Mouse (Mus musculus) heart, adult 2 months (tissue): Measurements from ENCODE around the gene Bach2. TPM values are rescaled to one million over a fixed set of nuclear protein-coding genes. Genes with fewer than 3 reads are reported as not detected.

Experiments
- DNase-seq, 2 experiments: peaks; one replicate each; pipeline ENCODE4 v3.0.0; 2021
- H3K27ac ChIP-seq: fragments of 200-600 bp; 2 replicates; pipeline ENCODE4 v1.8.1; 2022
- H3K27me3 ChIP-seq: fragments of 200-500 bp; 2 replicates; pipeline ENCODE4 v1.6.1; 2012; ENCODE audit warnings: mild to moderate bottlenecking, low read length, inconsistent platforms, mixed read lengths; ENCODE audit not compliant: control insufficient read depth, insufficient read depth
- H3K36me3 ChIP-seq: fragments of 200-500 bp; 2 replicates; pipeline ENCODE4 v1.6.1; 2012; ENCODE audit warnings: low read length, inconsistent platforms; ENCODE audit not compliant: control insufficient read depth, insufficient read depth
- H3K4me1 ChIP-seq: fragments of 200-500 bp; 2 replicates; pipeline ENCODE4 v1.6.1; 2011; ENCODE audit warnings: low read length; ENCODE audit not compliant: control insufficient read depth, insufficient read depth
- H3K4me3 ChIP-seq: fragments of 200-600 bp; 2 replicates; pipeline ENCODE4 v1.8.1; 2022
- H3K79me2 ChIP-seq: fragments of 200-500 bp; replicated peaks from 2 replicates; pipeline ENCODE4 v1.6.1; 2012; ENCODE audit warnings: mild to moderate bottlenecking, inconsistent platforms, low read length, moderate library complexity, mixed read lengths; ENCODE audit not compliant: control insufficient read depth, insufficient read depth
- H3K9ac ChIP-seq: fragments of 200-500 bp; 2 replicates; pipeline ENCODE4 v1.6.1; 2012; ENCODE audit warnings: low read depth, mild to moderate bottlenecking, control low read depth, inconsistent platforms, low read length, mixed read lengths
- CTCF ChIP-seq: fragments of 200-600 bp; IDR thresholded peaks from 2 replicates; pipeline ENCODE4 v1.8.1; 2022; ENCODE audit warnings: antibody characterized with exemption, mild to moderate bottlenecking, moderate library complexity
- EP300 ChIP-seq: fragments of 200-500 bp; IDR thresholded peaks from 2 replicates; pipeline ENCODE4 v1.6.1; 2011; ENCODE audit warnings: low read depth, low read length, control low read depth; ENCODE audit not compliant: insufficient read depth
- POLR2A ChIP-seq: fragments of 200-500 bp; IDR thresholded peaks from 2 replicates; pipeline ENCODE4 v1.6.1; 2011; ENCODE audit warnings: mild to moderate bottlenecking, low read depth, low read length, control low read depth; ENCODE audit not compliant: insufficient read depth
- WGBS: fragments of 180-500 bp; shearing (Covaris S2); methylation state at CpG from one replicate; pipeline ENCODE4 v1.1.7; 2018; 5-methylcytosine and 5-hydroxymethylcytosine counted together
- intact Hi-C: fragments of 180-260 bp; cut with DNase I; formaldehyde crosslinking; loops from one replicate; pipeline ENCODE4 v1.15.1; 2025
- polyA plus RNA-seq: library from polyadenylated mRNA; depleted of rRNA; stranded (reverse); fragments of >200 nt; gene quantifications from 2 replicates; pipeline ENCODE4 v1.2.3, GENCODE M21; 2012
- total RNA-seq, 2 experiments: library from RNA; stranded (reverse); gene quantifications; 2 replicates each; pipeline ENCODE4 v1.2.3; 2021

The Bach2 gene
- total and polyA plus RNA-seq, 3 experiments: 2.4 to 4.2 (median 3.9) TPM

GRCm38 (mm10) chr4:32575165-32575564 is 336.6 kb downstream of the Bach2 start:
- intact Hi-C loops: no loop called here
- TF ChIP-seq EP300 (no peak), CTCF (no peak), POLR2A (no peak)
- Histone ChIP-seq H3K79me2 (no peaks in the 10 kb centered on the region), H3K4me1 (no peaks in the 10 kb centered on the region), H3K27me3 (no peaks in the 10 kb centered on the region), H3K4me3 (no peak overlapping the region), H3K9ac (no peak overlapping the region), H3K36me3 (no peaks in the 10 kb centered on the region), H3K27ac (no peak overlapping the region)
- DNase-seq: peak; percentile 26 to 48
- WGBS: 46% methylated on average over 9 of the region's 9 CpGs

GRCm38 (mm10) chr4:32579850-32580249 is 341.2 kb downstream of the Bach2 start:
- DNase-seq: no peak
- intact Hi-C loops: no loop called here
- no peaks in the 10 kb centered on the region for H3K36me3 ChIP-seq
- no peak overlapping the region for H3K9ac ChIP-seq
- WGBS: 74% methylated on average over 8 of the region's 8 CpGs
- no peaks in the 10 kb centered on the region for H3K27me3 ChIP-seq
- no peak overlapping the region for H3K4me3 ChIP-seq
- H3K4me1 ChIP-seq: no peaks in the 10 kb centered on the region
- no peak overlapping the region for H3K27ac ChIP-seq
- TF ChIP-seq CTCF (no peak), POLR2A (no peak), EP300 (no peak)
- H3K79me2 ChIP-seq: no peaks in the 10 kb centered on the region

- 82% methylated on average over 6 of the region's 6 CpGs for WGBS
- Histone ChIP-seq H3K36me3 (no peaks in the 10 kb centered on the region), H3K4me1 (no peaks in the 10 kb centered on the region), H3K27me3 (no peaks in the 10 kb centered on the region), H3K9ac (no peak overlapping the region), H3K4me3 (no peak overlapping the region), H3K27ac (no peak overlapping the region), H3K79me2 (no peaks in the 10 kb centered on the region)
- no peak for TF ChIP-seq EP300
- no peak for TF ChIP-seq CTCF
- no peak for TF ChIP-seq POLR2A
- intact Hi-C loops: no loop called here
- no peak for DNase-seq
Observed at GRCm38 (mm10) chr4:32584181-32584580, 345.6 kb downstream of the Bach2 start.

GRCm38 (mm10) chr4:32586596-32586995 is 348.0 kb downstream of the Bach2 start:
- no peak overlapping the region for H3K9ac ChIP-seq
- DNase-seq: peak; percentile 37 to 63
- no peaks in the 10 kb centered on the region for H3K36me3 ChIP-seq
- no peaks in the 10 kb centered on the region for H3K4me1 ChIP-seq
- intact Hi-C loops: loop anchor here (2.0 to 5.0 kb wide), 2 partner anchors 431 to 534 kb away; no protein-coding TSS in a partner anchor
- TF ChIP-seq POLR2A (no peak), EP300 (0 out of 2 replicates have a peak, but pooled peaks have one; percentile 57), CTCF (peak; percentile 78)
- no peaks in the 10 kb centered on the region for H3K79me2 ChIP-seq
- H3K4me3 ChIP-seq: no peak overlapping the region
- WGBS: 11% methylated on average over 9 of the region's 9 CpGs
- no peaks in the 10 kb centered on the region for H3K27me3 ChIP-seq
- H3K27ac ChIP-seq: no peak overlapping the region

- Histone ChIP-seq H3K79me2 (no peaks in the 10 kb centered on the region), H3K36me3 (no peaks in the 10 kb centered on the region), H3K9ac (no peak overlapping the region), H3K27me3 (no peaks in the 10 kb centered on the region), H3K4me1 (no peaks in the 10 kb centered on the region), H3K27ac (no peak overlapping the region), H3K4me3 (no peak overlapping the region)
- TF ChIP-seq EP300: no peak
- TF ChIP-seq POLR2A: no peak
- no peak for TF ChIP-seq CTCF
- WGBS: 84% methylated on average over 5 of the region's 5 CpGs
- intact Hi-C loops: loop anchor here (2.0 to 5.0 kb wide), 2 partner anchors 430 to 533 kb away; no protein-coding TSS in a partner anchor
- DNase-seq: no peak
Observed at GRCm38 (mm10) chr4:32587543-32587942, 348.9 kb downstream of the Bach2 start.

- Histone ChIP-seq H3K36me3 (no peaks in the 10 kb centered on the region), H3K27me3 (no peaks in the 10 kb centered on the region), H3K27ac (no peak overlapping the region), H3K4me3 (no peak overlapping the region), H3K79me2 (no peaks in the 10 kb centered on the region), H3K4me1 (no peaks in the 10 kb centered on the region), H3K9ac (no peak overlapping the region)
- WGBS: 84% methylated on average over 6 of the region's 6 CpGs
- intact Hi-C loops: loop anchor here (5.0 kb wide), 1 partner anchor 429 kb away; no protein-coding TSS in a partner anchor
- TF ChIP-seq EP300 (no peak), CTCF (no peak), POLR2A (no peak)
- DNase-seq: no peak
Observed at GRCm38 (mm10) chr4:32588237-32588636, 349.6 kb downstream of the Bach2 start.
